Mouse (Mus musculus): ENCODE measurements at regions not wholly inside any gene's neighbourhood (a gene's known extent, or its start where the extent isn't known, plus 50 kb on each side); places are given as distances from the start of the nearest gene placed in this dataset.

GRCm38 (mm10) chr8:46411877-46412625 lies 58.8 kb upstream of the Acsl1 start:
- no peak for DNase-seq (ENCODE audit: low read depth, low spot score)

GRCm38 (mm10) chr8:46413349-46414024 lies 57.4 kb upstream of the Acsl1 start:
- no peak for DNase-seq (ENCODE audit: low read depth, low spot score)

GRCm38 (mm10) chr8:46414874-46415273 lies 56.0 kb upstream of the Acsl1 start:
- no peak for DNase-seq (ENCODE audit: low read depth, low spot score)

- no peak for DNase-seq (ENCODE audit: low read depth, low spot score)
These were observed 51.4 kb upstream of the Acsl1 start for GRCm38 (mm10) chr8:46419402-46419801.

GRCm38 (mm10) chr8:46420476-46420875 lies 50.4 kb upstream of the Acsl1 start:
- DNase-seq (ENCODE audit: low read depth, low spot score): no peak
